Mouse (Mus musculus) effector memory CD4-positive, alpha-beta T cell, adult 7 months (primary cell): ENCODE results near the gene Tsg101. TPM values are rescaled to one million over a fixed set of nuclear protein-coding genes. Genes with fewer than 3 reads are reported as not detected.

ENCODE experiments used
- polyA plus RNA-seq: library from polyadenylated mRNA; unstranded; fragments of 100-300 nt; shearing (Covaris generic); gene quantifications from one replicate; pipeline ENCODE4 v1.2.1, GENCODE M21; 2017

Tsg101 gene
- 113 TPM for polyA plus RNA-seq

DNA sequence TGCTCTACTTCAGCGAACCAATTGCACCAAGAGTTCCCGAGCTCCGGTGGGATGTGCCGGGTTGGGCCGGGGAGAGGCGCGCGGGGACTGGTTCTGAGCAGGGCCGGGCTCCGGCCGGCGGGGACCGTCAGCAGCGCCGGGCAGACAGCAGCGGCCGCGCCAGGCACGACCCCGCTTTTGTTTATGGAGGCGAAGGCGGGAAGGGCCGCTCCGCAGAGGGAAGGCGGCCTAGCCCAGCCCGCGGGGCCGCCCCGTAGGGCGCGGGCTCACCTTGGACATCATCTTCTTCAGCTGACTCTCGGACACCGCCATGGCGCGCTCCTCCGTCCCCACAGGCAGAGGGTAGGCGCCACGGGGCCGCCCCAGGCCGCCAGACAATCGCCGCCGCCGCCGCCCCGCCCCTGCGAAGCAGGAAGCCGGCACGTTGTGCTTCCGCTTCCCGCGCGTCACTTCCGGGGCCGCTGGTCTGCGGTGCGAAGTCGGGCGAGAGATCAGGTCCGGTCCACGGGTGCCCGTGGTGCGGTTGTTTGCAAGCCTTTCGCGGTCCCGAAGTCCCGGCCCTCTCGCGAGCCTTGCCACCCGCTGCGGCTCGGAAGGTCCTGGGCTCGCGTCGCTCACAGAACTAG, at the start of gene Tsg101:
Tsg101 (minus strand) TSS at position 419 of the 626 bp plus-strand sequence.

DNA sequence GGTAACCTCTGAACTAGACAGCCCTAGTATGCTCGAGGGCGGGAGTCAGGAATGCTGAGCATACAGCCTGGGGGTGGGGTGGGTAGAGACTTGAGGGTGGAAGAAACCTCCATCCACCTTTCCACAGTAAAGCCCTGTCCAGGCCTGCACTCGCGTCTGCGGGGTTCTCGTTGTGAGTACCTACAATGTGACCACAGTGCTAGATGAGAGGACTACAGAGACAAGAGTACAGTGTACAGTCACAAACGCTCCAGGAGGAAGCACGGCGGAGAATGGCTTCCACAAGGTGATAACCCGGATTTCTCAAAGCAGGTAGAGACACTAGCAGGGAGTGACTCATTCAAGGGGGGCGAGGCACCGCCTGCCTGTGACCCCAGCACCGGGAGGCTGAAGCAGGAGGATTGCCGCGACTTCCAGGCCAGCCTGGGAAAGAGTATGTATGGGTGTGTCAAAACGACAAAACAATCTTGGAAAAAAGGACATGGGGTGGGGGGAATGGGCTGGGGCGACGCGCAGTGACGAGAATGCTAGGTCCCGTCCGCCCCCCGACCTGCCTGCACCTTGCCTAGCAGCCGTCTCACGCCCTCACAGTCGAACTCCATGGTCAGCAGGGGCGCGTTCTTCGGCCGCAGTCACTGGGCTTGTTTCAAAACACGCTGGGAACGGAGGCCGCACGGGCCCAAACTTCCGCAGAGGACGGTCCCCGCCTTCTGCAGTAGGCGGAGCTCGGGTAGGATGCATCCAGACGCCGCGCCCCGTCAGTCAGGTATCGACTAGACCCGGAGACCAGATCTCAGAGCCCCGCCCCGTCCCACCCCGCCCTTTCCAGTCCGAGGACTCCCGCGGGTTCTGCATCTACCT, 38.3 kb upstream of the Tsg101 start, which contains the start of gene Uevld:
Uevld (minus strand) TSS at position 697 of the 861 bp plus-strand sequence.

DNA sequence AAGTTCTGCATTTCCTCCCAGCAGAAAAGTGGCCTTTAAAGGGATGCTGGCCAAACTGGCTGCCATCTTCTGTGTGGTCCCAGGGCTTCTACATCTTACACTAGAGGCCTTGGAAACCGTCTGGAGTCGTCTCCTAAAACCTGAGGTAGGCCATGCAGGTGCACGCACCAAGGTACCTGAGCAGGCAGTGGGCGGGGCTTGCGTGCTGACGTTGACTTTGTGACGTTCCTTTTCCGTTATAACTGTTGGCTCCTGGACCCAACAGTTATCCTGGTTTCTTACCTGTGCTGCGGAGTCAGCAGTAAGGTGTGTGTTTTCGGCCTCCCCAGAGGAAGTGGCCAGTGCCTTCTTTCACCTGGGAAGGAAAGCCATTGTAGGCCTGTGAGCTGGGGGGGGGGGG, 58.8 kb downstream of the Tsg101 start, which contains the start of gene Ldhc:
Ldhc (plus strand) TSS at position 208 of the 400 bp plus-strand sequence.

DNA sequence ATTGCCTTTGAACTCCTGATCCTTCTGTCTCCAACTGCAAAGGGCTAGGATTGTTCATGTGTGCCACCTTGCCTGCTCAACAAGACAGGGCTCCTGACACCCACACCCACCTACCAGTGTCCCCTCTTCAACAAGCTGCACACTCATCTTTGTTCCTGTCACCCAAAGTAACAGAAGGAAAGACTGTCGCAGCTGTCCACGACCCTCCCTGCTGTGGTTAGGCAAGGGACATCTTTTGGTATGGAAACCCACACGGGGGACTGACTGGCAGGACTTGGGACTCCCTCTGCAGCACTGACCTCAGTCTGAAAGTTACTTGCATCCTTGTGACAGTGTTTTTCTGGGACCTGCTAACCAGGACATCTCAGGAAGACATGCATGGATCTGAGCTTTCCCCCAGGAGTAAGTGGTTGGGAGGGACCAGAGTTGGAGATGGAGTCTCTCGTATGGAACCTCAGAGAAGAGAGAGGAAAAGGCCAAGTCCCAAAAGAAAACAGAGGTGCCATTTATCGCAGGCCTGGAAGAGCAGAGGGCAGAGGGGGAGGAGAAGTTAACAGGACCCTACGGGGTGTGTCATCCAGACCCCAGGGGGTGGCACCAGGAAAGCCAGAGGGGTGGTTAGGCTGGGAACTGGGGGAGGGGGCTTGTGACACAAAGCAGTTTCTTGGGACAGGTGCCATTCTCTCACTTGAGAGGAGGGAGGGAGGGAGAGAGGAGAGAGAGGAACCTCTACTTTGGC, 78.8 kb downstream of the Tsg101 start, which contains the start of gene Ldha:
Ldha (plus strand) TSS at position 689 of the 739 bp plus-strand sequence.

Other genes with a start within 250 kb of the Tsg101 start
- not detected for gene Tph1, start 247.4 kb downstream of the Tsg101 start, polyA plus RNA-seq
- 13.6 TPM for gene Saal1, start 209.3 kb downstream of the Tsg101 start, polyA plus RNA-seq
- not detected for gene Saa3, start 204.3 kb downstream of the Tsg101 start, polyA plus RNA-seq
- not detected for gene Saa4, start 187.4 kb downstream of the Tsg101 start, polyA plus RNA-seq
- gene Saa1, start 177.0 kb downstream of the Tsg101 start, polyA plus RNA-seq = 0.51 TPM
- not detected for gene Saa2, start 168.2 kb downstream of the Tsg101 start, polyA plus RNA-seq
- gene Hps5, start 123.9 kb downstream of the Tsg101 start, polyA plus RNA-seq = 36.6 TPM
- 45.1 TPM for gene Gtf2h1, start 123.9 kb downstream of the Tsg101 start, polyA plus RNA-seq
- gene Ldha, start 78.5 kb downstream of the Tsg101 start, polyA plus RNA-seq = 980 TPM
- not detected for gene Ldhc, start 58.8 kb downstream of the Tsg101 start, polyA plus RNA-seq
- gene Uevld, start 38.6 kb upstream of the Tsg101 start, polyA plus RNA-seq = 5.5 TPM
- not detected for gene Gm9999, start 63.6 kb upstream of the Tsg101 start, polyA plus RNA-seq
- 93.0 TPM for gene Spty2d1, start 88.4 kb upstream of the Tsg101 start, polyA plus RNA-seq
- 4.7 TPM for gene Tmem86a, start 130.6 kb upstream of the Tsg101 start, polyA plus RNA-seq
- gene Ptpn5, start 213.7 kb upstream of the Tsg101 start, polyA plus RNA-seq = 1.0 TPM